Mouse (Mus musculus) heart, postnatal 0 days (tissue): ENCODE measurements around the gene Meltf.

ENCODE experiments used
- CTCF ChIP-seq: IDR thresholded peaks from 2 replicates; pipeline ENCODE4 v1.5.1; 2016; ENCODE audit warnings: antibody characterized with exemption, control low read depth, low read depth
- EP300 ChIP-seq: IDR thresholded peaks from 2 replicates; pipeline ENCODE4 v1.6.1; 2016; ENCODE audit warnings: antibody characterized with exemption, low read depth

- TF ChIP-seq CTCF (no peak), EP300 (no peak)
Measured at GRCm38 (mm10) chr16:31883902-31884301, 5.3 kb downstream of the Meltf start.
